Mouse (Mus musculus): ENCODE measurements around the gene Gsx1. TPM values are rescaled to one million over a fixed set of nuclear protein-coding genes. Genes with fewer than 3 reads are reported as not detected.

The Gsx1 gene
- polyA plus RNA-seq, 1 experiment = not detected

GRCm38 (mm10) chr5:147189156-147189555, 660 bp downstream of the Gsx1 start:
- TF ChIP-seq TCF12 (IDR thresholded peaks at IDR 0.05; ENCODE audit: insufficient read depth, poor library complexity, severe bottlenecking) (no peak), MYOG (IDR thresholded peaks at IDR 0.05; ENCODE audit: control insufficient read depth in 1 of 3, insufficient read depth in 1 of 3, insufficient read length in 2 of 3, low read depth in 2 of 3) (no peak)
- no peaks in the 10 kb centered on the region for H3K36me3 ChIP-seq (ENCODE audit: control insufficient read depth, insufficient read depth)
- H3ac ChIP-seq (ENCODE audit: control insufficient read depth, insufficient read length) = no peak overlapping the region
- H3K27me3 ChIP-seq (ENCODE audit: control insufficient read depth, insufficient read depth, insufficient read length) = peaks cover 70% of the 10 kb centered on the region
- H3K4me2 ChIP-seq (ENCODE audit: low read depth) = no peak overlapping the region
- H3K4me3 ChIP-seq = no peak overlapping the region
- no peaks in the 10 kb centered on the region for H3K79me2 ChIP-seq (ENCODE audit: control insufficient read depth, insufficient read depth)

- TF ChIP-seq POLR2AphosphoS2 (IDR thresholded peaks at IDR 0.05; ENCODE audit: insufficient read length, low read depth) = no peak
- no peak for TF ChIP-seq TCF3 (IDR thresholded peaks at IDR 0.05; ENCODE audit: insufficient read length, low read depth)
- no peak for TF ChIP-seq MYOG (IDR thresholded peaks at IDR 0.05; ENCODE audit: control insufficient read depth in 1 of 3, insufficient read depth in 1 of 3, insufficient read length in 2 of 3, low read depth in 2 of 3)
- TF ChIP-seq MYOD1 (IDR thresholded peaks at IDR 0.05; ENCODE audit: control insufficient read depth in 1 of 3, insufficient read length in 2 of 3, low read depth in 2 of 3) = no peak
- no peak for TF ChIP-seq MAX (IDR thresholded peaks at IDR 0.05; ENCODE audit: low read depth)
- TF ChIP-seq POLR2A (IDR thresholded peaks at IDR 0.05; ENCODE audit: insufficient read length, low read depth) = no peak
- no peak for TF ChIP-seq REST (IDR thresholded peaks at IDR 0.05; ENCODE audit: insufficient read depth, insufficient read length)
- no peak for TF ChIP-seq E2F4 (IDR thresholded peaks at IDR 0.05; ENCODE audit: insufficient read depth)
- no peak for TF ChIP-seq SRF (IDR thresholded peaks at IDR 0.05; ENCODE audit: control insufficient read depth, insufficient read length, low read depth)
- TF ChIP-seq TCF12 (IDR thresholded peaks at IDR 0.05; ENCODE audit: insufficient read depth, poor library complexity, severe bottlenecking) = no peak
- TF ChIP-seq USF1 (IDR thresholded peaks at IDR 0.05; ENCODE audit: low read depth) = no peak
- TF ChIP-seq CEBPB (IDR thresholded peaks at IDR 0.05; ENCODE audit: insufficient read depth, poor library complexity, severe bottlenecking) = no peak
Measured at GRCm38 (mm10) chr5:147189836-147190602, 1.5 kb downstream of the Gsx1 start.

GRCm38 (mm10) chr5:147190885-147191284, 2.4 kb downstream of the Gsx1 start:
- H3K79me2 ChIP-seq (ENCODE audit: control insufficient read depth, insufficient read depth) = no peaks in the 10 kb centered on the region
- H3K27me3 ChIP-seq (ENCODE audit: control insufficient read depth, insufficient read depth, insufficient read length) = peaks cover 62% of the 10 kb centered on the region
- TF ChIP-seq MAX (IDR thresholded peaks at IDR 0.05; ENCODE audit: low read depth) (no peak), REST (IDR thresholded peaks at IDR 0.05; ENCODE audit: insufficient read depth, insufficient read length) (no peak), SRF (IDR thresholded peaks at IDR 0.05; ENCODE audit: control insufficient read depth, insufficient read length, low read depth) (no peak)
- no peak overlapping the region for H3K4me2 ChIP-seq (ENCODE audit: low read depth)
- no peak overlapping the region for H3ac ChIP-seq (ENCODE audit: control insufficient read depth, insufficient read length)
- H3K4me3 ChIP-seq = no peak overlapping the region
- no peaks in the 10 kb centered on the region for H3K36me3 ChIP-seq (ENCODE audit: control insufficient read depth, insufficient read depth)

More at GRCm38 (mm10) chr5:147189836-147190602, 1.5 kb downstream of the Gsx1 start:
- Histone ChIP-seq H3K36me3 (ENCODE audit: control insufficient read depth, insufficient read depth) (no peaks in the 10 kb centered on the region), H3K4me2 (ENCODE audit: low read depth) (no peak overlapping the region), H3K4me3 (no peak overlapping the region), H3K27me3 (ENCODE audit: control insufficient read depth, insufficient read depth, insufficient read length) (peaks cover 70% of the 10 kb centered on the region), H3ac (ENCODE audit: control insufficient read depth, insufficient read length) (no peak overlapping the region), H3K79me2 (ENCODE audit: control insufficient read depth, insufficient read depth) (no peaks in the 10 kb centered on the region)

- no peak overlapping the region for H3K4me2 ChIP-seq (ENCODE audit: low read depth)
- peaks cover 51% of the 10 kb centered on the region for H3K27me3 ChIP-seq (ENCODE audit: control insufficient read depth, insufficient read depth, insufficient read length)
- no peak for TF ChIP-seq TCF12 (IDR thresholded peaks at IDR 0.05; ENCODE audit: insufficient read depth, poor library complexity, severe bottlenecking)
- no peak for TF ChIP-seq MAX (IDR thresholded peaks at IDR 0.05; ENCODE audit: low read depth)
- TF ChIP-seq E2F4 (IDR thresholded peaks at IDR 0.05; ENCODE audit: insufficient read depth) = no peak
- no peak for TF ChIP-seq MYOD1 (IDR thresholded peaks at IDR 0.05; ENCODE audit: control insufficient read depth in 1 of 3, insufficient read length in 2 of 3, low read depth in 2 of 3)
- no peak for TF ChIP-seq USF1 (IDR thresholded peaks at IDR 0.05; ENCODE audit: low read depth)
- TF ChIP-seq MYOG (IDR thresholded peaks at IDR 0.05; ENCODE audit: control insufficient read depth in 1 of 3, insufficient read depth in 1 of 3, insufficient read length in 2 of 3, low read depth in 2 of 3) = no peak
- no peak for TF ChIP-seq REST (IDR thresholded peaks at IDR 0.05; ENCODE audit: insufficient read depth, insufficient read length)
- no peak for TF ChIP-seq POLR2A (IDR thresholded peaks at IDR 0.05; ENCODE audit: insufficient read length, low read depth)
- TF ChIP-seq CEBPB (IDR thresholded peaks at IDR 0.05; ENCODE audit: insufficient read depth, poor library complexity, severe bottlenecking) = no peak
- no peak for TF ChIP-seq SRF (IDR thresholded peaks at IDR 0.05; ENCODE audit: control insufficient read depth, insufficient read length, low read depth)
- TF ChIP-seq TCF3 (IDR thresholded peaks at IDR 0.05; ENCODE audit: insufficient read length, low read depth) = no peak
- no peak for TF ChIP-seq POLR2AphosphoS2 (IDR thresholded peaks at IDR 0.05; ENCODE audit: insufficient read length, low read depth)
- H3K79me2 ChIP-seq (ENCODE audit: control insufficient read depth, insufficient read depth) = no peaks in the 10 kb centered on the region
- no peak overlapping the region for H3ac ChIP-seq (ENCODE audit: control insufficient read depth, insufficient read length)
- no peak overlapping the region for H3K4me3 ChIP-seq
- no peaks in the 10 kb centered on the region for H3K36me3 ChIP-seq (ENCODE audit: control insufficient read depth, insufficient read depth)
Measured at GRCm38 (mm10) chr5:147191801-147192575, 3.5 kb downstream of the Gsx1 start.

- TF ChIP-seq MYOG (IDR thresholded peaks at IDR 0.05; ENCODE audit: control insufficient read depth in 1 of 3, insufficient read depth in 1 of 3, insufficient read length in 2 of 3, low read depth in 2 of 3) = no peak
- TF ChIP-seq TCF3 (IDR thresholded peaks at IDR 0.05; ENCODE audit: insufficient read length, low read depth) = no peak
- no peak for TF ChIP-seq SRF (IDR thresholded peaks at IDR 0.05; ENCODE audit: control insufficient read depth, insufficient read length, low read depth)
- no peak for TF ChIP-seq CEBPB (IDR thresholded peaks at IDR 0.05; ENCODE audit: insufficient read depth, poor library complexity, severe bottlenecking)
- TF ChIP-seq USF1 (IDR thresholded peaks at IDR 0.05; ENCODE audit: low read depth) = no peak
- TF ChIP-seq POLR2AphosphoS2 (IDR thresholded peaks at IDR 0.05; ENCODE audit: insufficient read length, low read depth) = no peak
- TF ChIP-seq E2F4 (IDR thresholded peaks at IDR 0.05; ENCODE audit: insufficient read depth) = no peak
- no peak for TF ChIP-seq POLR2A (IDR thresholded peaks at IDR 0.05; ENCODE audit: insufficient read length, low read depth)
- no peak for TF ChIP-seq TCF12 (IDR thresholded peaks at IDR 0.05; ENCODE audit: insufficient read depth, poor library complexity, severe bottlenecking)
- TF ChIP-seq MAX (IDR thresholded peaks at IDR 0.05; ENCODE audit: low read depth) = no peak
- no peak for TF ChIP-seq REST (IDR thresholded peaks at IDR 0.05; ENCODE audit: insufficient read depth, insufficient read length)
- TF ChIP-seq MYOD1 (IDR thresholded peaks at IDR 0.05; ENCODE audit: control insufficient read depth in 1 of 3, insufficient read length in 2 of 3, low read depth in 2 of 3) = no peak
- Histone ChIP-seq H3K79me2 (ENCODE audit: control insufficient read depth, insufficient read depth) (no peaks in the 10 kb centered on the region), H3K4me3 (no peak overlapping the region), H3K4me2 (ENCODE audit: low read depth) (no peak overlapping the region), H3K36me3 (ENCODE audit: control insufficient read depth, insufficient read depth) (no peaks in the 10 kb centered on the region), H3ac (ENCODE audit: control insufficient read depth, insufficient read length) (no peak overlapping the region), H3K27me3 (ENCODE audit: control insufficient read depth, insufficient read depth, insufficient read length) (peaks cover 52% of the 10 kb centered on the region)
Measured at GRCm38 (mm10) chr5:147192576-147192960, 4.1 kb downstream of the Gsx1 start.

Data from myocyte (in vitro differentiated cells).